Mouse (Mus musculus) MN1 (cell line): ENCODE data around the gene Tdg.
"Not testable (repeated sequence)": the region's sequence is repeated elsewhere in the genome, so short reads cannot be mapped to it uniquely, and the experiment has no call there.

Source experiments
- DNase-seq: peaks from one replicate; pipeline ENCODE4 v3.0.0-alpha.2; 2016; ENCODE audit warnings: low spot score

Tdg gene

GRCm38 (mm10) chr10:82629586-82630255 lies at the start of gene Tdg:
TSS of gene Tdg (plus strand) at chr10:82629828.
- DNase-seq: peak; percentile 98

GRCm38 (mm10) chr10:82589673-82590072 lies 40.0 kb upstream of the Tdg start:
- not testable (repeated sequence) for DNase-seq

DNA sequence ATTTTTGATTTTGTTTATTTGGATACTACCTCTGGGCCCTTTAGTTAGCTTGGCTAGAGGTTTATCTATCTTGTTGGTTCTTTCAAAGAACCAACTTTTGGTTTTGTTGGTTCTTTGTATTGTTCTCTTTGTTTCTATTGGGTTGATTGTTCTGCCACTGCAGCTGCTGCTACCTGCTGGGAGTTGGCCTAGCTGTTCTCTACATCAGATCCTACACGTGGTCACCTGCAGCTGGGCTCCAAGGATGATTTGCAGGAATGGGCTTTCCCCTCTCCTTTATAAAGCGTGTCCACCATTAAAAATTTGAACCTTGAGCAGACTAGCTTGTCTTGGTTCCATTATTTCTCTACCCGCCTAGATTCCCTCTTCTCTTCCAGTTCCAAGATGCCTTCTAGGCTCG lies 35.2 kb upstream of the Tdg start:
- DNase-seq: not testable (repeated sequence)

DNA sequence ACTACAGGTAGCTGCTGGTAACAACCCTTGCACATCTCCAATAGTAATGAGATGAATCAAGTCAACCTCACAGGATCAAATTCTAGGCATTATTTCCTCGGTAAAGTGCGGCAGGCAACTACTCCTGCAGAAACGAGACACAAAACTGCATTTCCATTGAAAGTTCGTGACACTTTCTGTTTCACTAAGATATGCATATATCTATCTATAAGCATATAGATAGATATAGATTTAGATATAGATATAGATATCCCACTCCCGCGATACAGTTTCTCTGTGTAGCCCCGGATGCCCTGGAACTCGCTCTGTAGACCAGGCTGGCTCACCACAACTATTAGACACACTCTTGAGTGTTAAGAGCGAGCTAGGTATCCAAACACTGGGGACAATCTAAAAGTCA lies 7.4 kb upstream of the Tdg start:
- peak; percentile 23 for DNase-seq

DNA sequence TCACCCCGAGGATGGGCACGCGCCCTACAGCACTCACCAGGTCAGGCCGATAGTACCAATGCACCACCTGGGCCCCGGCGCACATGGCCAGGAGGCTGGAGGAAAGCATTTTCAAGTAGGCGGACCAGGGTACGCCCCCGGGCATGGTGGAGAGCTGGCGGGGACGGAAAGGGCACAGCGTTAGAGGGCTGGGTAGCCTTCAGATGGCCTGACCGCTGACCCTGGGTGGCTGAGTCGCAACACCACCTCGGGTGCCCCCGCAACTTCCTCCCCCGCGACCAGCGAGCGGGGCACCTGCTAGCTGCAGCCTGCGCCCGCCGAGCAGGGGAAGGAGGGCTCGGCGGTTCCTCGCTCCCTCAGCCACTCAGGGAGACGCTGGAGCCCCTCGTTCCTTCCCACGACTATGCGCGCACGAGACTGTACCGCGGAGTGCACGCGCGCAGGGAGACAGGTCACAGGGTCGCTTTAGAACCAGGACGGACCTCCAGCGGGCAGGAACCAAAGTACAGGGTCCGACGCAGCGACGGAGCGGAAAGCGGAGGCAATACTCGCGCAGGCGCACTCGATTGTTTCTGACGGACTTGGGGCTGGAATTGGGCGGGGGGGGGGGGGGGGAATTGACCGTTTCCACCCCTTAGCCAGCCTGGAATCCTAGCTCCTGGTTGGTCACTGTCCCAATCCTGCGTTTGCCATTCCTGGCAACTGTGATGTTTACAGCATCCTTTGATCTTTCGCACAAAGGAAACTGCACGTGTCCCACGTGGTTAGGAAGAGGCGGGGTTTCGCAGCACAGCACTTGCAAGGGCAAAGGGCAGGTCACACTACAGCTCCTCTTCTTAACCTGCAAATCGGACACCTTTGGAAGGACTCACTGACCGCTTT lies 6.7 kb upstream of the Tdg start, which contains the start of gene 1190007I07Rik:
TSS of gene 1190007I07Rik (minus strand) at position 558 of the 882 bp plus-strand sequence.
- peak; percentile 97 for DNase-seq

DNA sequence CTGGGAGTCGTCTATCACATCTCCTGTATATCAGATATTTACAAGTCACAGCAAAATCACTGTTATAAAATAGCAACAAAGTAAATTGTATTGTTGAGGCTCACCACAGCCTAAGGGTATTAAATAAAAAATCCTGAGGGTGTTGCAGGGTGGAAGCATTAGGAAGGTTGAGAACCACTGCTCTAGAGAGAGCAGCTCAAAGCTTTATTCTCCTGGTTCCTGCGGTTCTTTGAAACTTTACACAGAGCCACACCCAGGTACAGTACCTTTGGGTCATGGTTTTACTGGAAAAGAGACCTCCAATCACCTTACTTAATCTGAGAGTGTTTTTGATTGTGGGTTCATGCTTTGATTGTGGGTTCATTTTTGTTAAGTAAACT lies 6.1 kb upstream of the Tdg start:
- DNase-seq: not testable (repeated sequence)

DNA sequence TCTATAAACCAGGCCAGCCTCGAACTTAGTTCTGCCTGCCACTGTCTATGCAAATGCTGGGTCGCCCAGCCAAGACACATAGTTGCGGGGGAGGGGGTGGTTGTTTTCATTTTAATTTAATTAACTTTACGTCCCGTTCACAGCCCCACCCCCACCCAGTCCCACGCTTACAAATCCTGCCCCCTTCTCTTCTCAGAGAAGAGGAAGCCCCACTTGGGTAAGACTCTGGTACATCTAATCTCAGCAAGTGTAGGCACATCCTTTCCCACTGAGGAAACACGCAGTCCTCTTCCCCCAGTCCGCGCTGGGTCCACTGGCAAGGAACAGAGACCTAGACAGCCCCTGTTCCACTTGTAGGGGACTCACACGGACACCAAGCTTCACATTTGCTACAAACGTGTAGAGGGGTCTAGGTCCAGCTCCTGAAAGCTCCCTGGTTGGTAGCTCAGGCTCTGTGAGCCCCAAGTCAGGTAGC lies 480 bp upstream of the Tdg start:
- DNase-seq: peak; percentile 60

- peak; percentile 26 for DNase-seq
These were observed 869 bp downstream of the Tdg start for GRCm38 (mm10) chr10:82630497-82630896.

- DNase-seq: peak; percentile 22
These were observed 1.5 kb downstream of the Tdg start for GRCm38 (mm10) chr10:82631133-82631532.

DNA sequence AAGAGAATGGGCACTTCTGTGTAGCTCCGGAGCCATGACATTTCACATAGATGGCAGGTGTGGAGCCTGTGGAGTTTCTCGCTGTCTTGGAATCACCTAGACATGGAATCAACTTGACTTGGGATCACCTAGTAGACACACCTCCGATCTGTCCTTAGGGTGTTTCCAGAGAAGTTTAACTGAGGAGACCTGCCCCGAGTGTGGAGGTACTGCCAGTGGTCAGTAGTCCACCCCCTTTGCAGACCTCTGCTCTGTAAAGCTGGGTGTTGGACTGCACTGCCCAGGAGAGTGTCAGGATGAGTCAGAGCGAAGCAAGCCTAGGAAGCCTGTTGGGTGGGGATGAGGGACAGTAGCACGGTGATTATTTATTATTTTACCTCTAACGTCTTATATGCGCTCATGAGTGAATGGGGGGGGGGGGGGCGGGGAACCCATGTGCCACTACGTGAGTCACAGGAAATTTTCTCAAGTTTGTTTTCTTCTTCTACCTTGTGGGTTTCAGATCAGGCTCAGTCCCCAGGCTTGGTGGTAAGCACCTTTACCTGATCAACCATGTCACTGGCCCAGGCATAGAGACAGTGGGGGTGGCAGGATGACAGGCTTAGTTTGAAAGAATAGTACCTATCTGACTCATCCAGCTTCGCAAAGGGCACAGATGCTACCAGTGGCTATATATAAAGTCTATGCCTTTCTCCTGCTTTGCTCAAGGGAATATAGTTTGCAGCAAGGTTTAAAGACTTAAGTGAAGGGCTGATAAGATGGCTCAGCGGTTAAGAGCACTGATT lies 3.1 kb downstream of the Tdg start:
- no peak for DNase-seq

DNA sequence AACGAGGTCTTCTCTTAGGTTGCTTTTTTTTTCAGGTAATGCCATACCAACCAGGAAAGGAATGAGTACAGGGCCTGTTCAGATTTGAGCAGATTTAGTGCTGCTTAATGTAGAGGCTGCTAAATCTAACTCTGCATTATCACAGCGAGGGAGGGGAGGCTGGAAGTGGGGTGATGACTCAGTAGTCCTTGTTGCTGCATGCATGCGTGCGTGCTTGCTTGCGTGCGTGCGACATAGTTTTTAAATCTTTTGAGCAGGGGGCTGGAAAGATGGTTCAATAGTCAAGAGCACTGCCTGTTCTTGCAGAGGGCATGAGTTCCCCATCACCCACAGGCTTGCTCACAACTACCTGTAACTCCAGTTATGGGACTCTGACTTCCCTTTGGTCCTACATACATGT lies 4.7 kb downstream of the Tdg start:
- DNase-seq: no peak

DNA sequence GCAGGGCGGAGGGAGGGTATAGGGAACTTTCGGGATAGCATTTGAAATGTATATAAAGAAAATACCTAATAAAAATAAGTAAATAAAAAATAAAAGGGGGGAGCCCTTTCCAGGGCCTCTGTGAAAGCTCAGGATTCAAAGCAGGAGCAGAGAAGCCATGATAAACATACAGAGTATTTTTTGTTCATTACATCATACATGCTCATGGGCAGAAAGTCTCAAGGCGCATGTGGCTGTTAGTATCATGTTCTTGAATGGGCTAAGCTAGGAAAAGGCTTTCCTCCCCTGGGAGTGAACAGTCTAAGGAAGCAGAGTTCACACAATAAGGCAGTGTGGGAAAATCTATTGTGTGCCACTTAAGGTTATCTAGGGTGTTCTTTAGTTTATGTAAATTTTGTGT lies 6.7 kb downstream of the Tdg start:
- peak; percentile 53 for DNase-seq

DNA sequence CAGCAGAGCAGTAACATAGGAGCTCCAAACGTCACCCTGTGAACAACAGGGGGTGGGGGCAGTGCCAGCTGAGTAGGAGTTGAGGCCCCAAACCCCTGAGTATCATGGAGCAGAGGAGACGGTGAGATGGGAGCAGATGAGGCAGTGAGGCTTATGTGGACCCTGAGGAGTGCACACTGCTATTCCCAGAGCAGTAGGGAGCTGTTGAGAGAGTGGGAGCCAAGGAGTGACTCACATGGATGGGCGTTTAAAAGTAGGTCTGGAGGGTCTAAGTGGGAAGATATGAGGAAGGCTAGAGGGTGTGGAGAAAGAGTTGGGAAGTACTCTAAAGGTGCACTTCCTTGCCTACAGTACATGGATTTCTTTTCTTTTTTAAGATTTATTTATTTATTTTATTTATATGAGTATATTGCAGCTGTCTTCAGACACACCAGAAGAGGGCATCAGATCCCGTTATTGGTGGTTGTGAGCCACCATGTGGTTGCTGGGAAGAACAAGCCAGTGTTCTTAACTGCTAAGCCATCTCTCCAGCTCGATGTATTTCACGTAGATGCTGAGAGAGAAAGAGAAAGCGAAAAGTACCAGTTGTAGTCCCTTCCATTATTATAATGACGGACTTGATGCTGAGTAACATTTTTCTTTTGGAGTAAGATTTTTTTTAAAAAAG lies 9.5 kb downstream of the Tdg start:
- DNase-seq: no peak

- no peak for DNase-seq
These were observed 11.9 kb downstream of the Tdg start for GRCm38 (mm10) chr10:82641481-82641880.

GRCm38 (mm10) chr10:82646083-82646482 lies 16.5 kb downstream of the Tdg start:
- no peak for DNase-seq

- DNase-seq: no peak
These were observed 17.7 kb downstream of the Tdg start for GRCm38 (mm10) chr10:82647205-82647811.

DNA sequence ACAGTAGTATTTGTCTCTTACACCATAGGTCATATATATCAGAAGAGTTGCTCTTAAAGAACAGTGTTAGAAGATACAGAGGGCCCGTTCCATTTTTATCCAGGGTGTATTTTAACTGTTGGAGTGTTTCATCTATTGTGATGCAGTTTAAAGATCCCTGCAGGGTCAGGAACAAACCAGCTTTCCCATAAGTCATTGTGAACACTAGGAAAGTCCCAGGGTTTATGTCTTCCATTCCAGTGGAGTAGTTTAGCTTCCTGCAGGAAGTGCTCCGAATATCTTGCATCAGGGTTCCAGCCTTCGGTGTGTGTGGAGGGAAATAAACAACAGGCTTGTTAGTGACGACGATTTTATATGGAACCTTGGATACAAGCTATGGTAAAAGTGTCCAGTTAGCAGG lies 21.6 kb downstream of the Tdg start:
- DNase-seq: no peak

GRCm38 (mm10) chr10:82652625-82653024 lies 23.0 kb downstream of the Tdg start:
- no peak for DNase-seq

- DNase-seq: no peak
These were observed 25.0 kb downstream of the Tdg start for GRCm38 (mm10) chr10:82654581-82654980.

DNA sequence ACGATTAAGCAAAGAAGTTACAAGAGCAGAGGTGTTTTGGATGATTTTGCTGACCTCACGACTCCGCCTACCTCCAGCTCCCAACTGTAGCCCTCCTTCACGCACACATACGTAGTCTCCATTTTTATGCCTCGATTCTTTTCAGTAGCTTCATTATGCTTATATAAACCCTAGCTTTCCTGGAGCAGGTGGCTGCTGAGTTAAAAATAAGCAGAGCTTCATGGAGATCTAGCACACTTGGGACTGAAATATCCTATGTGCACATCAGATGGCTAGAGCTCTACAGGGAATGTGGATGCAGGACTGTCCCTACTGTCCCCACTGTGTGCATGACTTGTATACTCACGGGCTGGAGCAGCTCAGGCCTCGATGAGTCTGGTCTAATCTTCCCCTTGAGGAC lies 32.2 kb downstream of the Tdg start:
- DNase-seq: no peak

DNA sequence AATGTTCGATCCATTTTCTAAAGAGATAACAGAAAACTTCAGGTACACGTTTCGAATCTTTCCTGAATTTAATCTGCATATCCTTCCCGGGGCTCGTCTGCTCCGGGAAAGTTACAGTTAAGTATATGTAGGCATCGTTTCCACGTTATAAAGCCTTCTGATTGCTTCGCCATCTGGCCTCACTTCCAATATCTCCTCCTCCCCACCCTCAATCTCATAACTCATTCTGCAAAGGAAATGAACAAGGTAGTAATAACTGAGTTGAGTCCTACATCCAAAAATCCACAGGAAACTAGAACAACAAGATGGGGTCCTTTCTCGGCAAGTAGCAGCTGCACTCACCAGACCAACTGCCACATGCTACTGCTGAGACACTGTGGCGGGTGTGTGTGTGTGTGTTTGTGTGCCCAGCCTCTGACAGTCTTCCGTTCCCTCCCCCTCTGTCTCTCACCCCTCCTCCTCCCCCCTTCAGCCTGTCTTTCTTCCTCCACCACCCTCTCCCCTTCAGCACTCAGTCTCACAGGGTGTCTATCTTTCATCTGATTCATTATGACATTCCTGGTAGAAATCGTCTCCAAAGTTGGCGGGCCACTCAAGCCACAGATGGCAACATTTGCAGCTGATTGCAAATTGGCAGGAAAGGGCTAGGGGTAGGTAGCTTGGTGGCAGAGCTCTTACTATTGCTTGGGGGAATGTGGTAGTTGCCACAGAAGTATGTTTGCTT lies 32.8 kb downstream of the Tdg start:
- DNase-seq: no peak
